Mouse (Mus musculus): ENCODE data around the gene Hormad2.
A peak's percentile ranks its signal among the peaks of the same experiment; 100 is the strongest.

Hormad2 gene

GRCm38 (mm10) chr11:4446195-4446868 is 5.4 kb upstream of the Hormad2 start:
- no peak for DNase-seq (ENCODE audit: low read depth)

- no peak for DNase-seq (ENCODE audit: low read depth)
Observed at GRCm38 (mm10) chr11:4442280-4442679, 1.4 kb upstream of the Hormad2 start.

GRCm38 (mm10) chr11:4438211-4438610 is 2.7 kb downstream of the Hormad2 start:
- DNase-seq (ENCODE audit: low read depth), result peak; percentile 27

GRCm38 (mm10) chr11:4437318-4437717 is 3.6 kb downstream of the Hormad2 start:
- no peak for DNase-seq (ENCODE audit: low read depth)

- peak; percentile 68 for DNase-seq (ENCODE audit: low read depth)
Observed at GRCm38 (mm10) chr11:4436631-4437030, 4.3 kb downstream of the Hormad2 start.

GRCm38 (mm10) chr11:4434461-4434860 is 6.4 kb downstream of the Hormad2 start:
- DNase-seq (ENCODE audit: low read depth), result no peak

GRCm38 (mm10) chr11:4423818-4424217 is 17.1 kb downstream of the Hormad2 start:
- DNase-seq (ENCODE audit: low read depth), result no peak

GRCm38 (mm10) chr11:4422494-4423425 is 18.1 kb downstream of the Hormad2 start:
- no peak for DNase-seq (ENCODE audit: low read depth)

- DNase-seq (ENCODE audit: low read depth), result peak; percentile 61
Observed at GRCm38 (mm10) chr11:4421933-4422488, 18.9 kb downstream of the Hormad2 start.

GRCm38 (mm10) chr11:4417986-4418385 is 22.9 kb downstream of the Hormad2 start:
- DNase-seq (ENCODE audit: low read depth), result no peak

GRCm38 (mm10) chr11:4412294-4412693 is 28.6 kb downstream of the Hormad2 start:
- no peak for DNase-seq (ENCODE audit: low read depth)

GRCm38 (mm10) chr11:4404277-4404676 is 36.6 kb downstream of the Hormad2 start:
- no peak for DNase-seq (ENCODE audit: low read depth)

- peak; percentile 9 for DNase-seq (ENCODE audit: low read depth)
Observed at GRCm38 (mm10) chr11:4403381-4403780, 37.5 kb downstream of the Hormad2 start.

- peak; percentile 84 for DNase-seq (ENCODE audit: low read depth)
Observed at GRCm38 (mm10) chr11:4401251-4401650, 39.7 kb downstream of the Hormad2 start.

GRCm38 (mm10) chr11:4394226-4394625 is 46.7 kb downstream of the Hormad2 start:
- DNase-seq (ENCODE audit: low read depth), result no peak

GRCm38 (mm10) chr11:4388018-4388417 is 52.9 kb downstream of the Hormad2 start:
- no peak for DNase-seq (ENCODE audit: low read depth)

- DNase-seq (ENCODE audit: low read depth), result no peak
Observed at GRCm38 (mm10) chr11:4382321-4382720, 58.6 kb downstream of the Hormad2 start.

GRCm38 (mm10) chr11:4379857-4380256 is 61.0 kb downstream of the Hormad2 start:
- DNase-seq (ENCODE audit: low read depth), result no peak

GRCm38 (mm10) chr11:4366389-4366788 is 74.5 kb downstream of the Hormad2 start:
- no peak for DNase-seq (ENCODE audit: low read depth)

- no peak for DNase-seq (ENCODE audit: low read depth)
Observed at GRCm38 (mm10) chr11:4355430-4355829, 85.5 kb downstream of the Hormad2 start.

- DNase-seq (ENCODE audit: low read depth), result peak; percentile 34
Observed at GRCm38 (mm10) chr11:4352637-4353036, 88.3 kb downstream of the Hormad2 start.

- DNase-seq (ENCODE audit: low read depth), result no peak
Observed at GRCm38 (mm10) chr11:4343926-4344325, 97.0 kb downstream of the Hormad2 start.

- no peak for DNase-seq (ENCODE audit: low read depth)
Observed at GRCm38 (mm10) chr11:4342027-4342426, 98.9 kb downstream of the Hormad2 start.
